Mouse (Mus musculus): Measurements from ENCODE around the gene Prkar2a. TPM values are rescaled to one million over a fixed set of nuclear protein-coding genes. Genes with fewer than 3 reads are reported as not detected.

Gene Prkar2a
- total RNA-seq, 2 experiments from 2014 or later, result 92.4 to 112 TPM

DNA sequence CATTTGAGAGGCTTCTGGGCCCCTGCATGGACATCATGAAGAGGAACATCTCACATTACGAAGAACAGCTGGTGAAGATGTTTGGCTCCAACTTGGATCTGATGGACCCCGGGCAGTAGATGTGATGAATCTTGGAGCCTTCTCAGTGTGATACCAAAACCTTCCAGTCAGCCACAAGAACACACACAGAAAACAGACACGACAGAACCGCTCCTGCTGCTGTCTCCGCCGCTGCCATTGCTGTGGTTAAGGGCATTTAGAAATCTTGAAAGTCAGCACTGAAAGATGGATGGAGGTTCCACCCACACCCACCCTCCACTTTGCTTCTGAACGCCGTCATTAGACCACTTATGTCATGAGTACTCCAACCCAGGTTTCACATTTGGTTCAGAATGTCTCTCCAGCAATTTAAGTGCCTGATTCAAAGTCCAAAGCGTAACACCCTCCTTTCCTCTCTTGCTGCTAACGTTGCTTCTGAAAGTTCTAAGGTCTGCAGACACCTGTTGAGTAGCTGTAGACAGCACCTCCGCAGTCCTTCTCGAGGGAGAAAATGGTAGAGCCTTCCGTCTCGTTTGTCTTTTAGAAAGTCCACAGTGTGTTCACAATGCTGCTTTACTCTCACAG, 57.9 kb downstream of the Prkar2a start:
- intact Hi-C loops (cut with DNase I; ENCODE audit: low total_unique reads), result no loop called here
- no peak for DNase-seq

DNA sequence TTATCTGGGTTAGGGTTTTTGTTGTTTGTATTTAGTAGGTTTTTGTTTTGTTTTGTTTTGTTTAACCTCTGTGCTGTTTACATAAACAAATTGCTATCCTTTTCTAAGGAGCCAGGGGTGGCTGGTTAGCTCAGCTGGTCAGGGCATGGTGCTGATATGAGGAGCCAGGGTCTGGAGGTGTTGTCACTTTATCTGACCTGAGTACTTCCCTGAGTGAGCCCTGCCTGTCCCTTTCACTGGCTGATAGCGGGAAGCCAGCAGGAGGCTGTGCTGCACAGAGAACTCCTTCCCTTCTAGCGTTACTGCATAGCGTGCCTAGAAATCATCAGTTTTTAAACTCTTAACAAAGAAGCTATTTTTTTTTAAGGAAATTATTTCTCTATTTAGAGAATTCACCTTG, 58.6 kb downstream of the Prkar2a start:
- intact Hi-C loops (cut with DNase I; ENCODE audit: low total_unique reads), result no loop called here
- no peak for DNase-seq

DNA sequence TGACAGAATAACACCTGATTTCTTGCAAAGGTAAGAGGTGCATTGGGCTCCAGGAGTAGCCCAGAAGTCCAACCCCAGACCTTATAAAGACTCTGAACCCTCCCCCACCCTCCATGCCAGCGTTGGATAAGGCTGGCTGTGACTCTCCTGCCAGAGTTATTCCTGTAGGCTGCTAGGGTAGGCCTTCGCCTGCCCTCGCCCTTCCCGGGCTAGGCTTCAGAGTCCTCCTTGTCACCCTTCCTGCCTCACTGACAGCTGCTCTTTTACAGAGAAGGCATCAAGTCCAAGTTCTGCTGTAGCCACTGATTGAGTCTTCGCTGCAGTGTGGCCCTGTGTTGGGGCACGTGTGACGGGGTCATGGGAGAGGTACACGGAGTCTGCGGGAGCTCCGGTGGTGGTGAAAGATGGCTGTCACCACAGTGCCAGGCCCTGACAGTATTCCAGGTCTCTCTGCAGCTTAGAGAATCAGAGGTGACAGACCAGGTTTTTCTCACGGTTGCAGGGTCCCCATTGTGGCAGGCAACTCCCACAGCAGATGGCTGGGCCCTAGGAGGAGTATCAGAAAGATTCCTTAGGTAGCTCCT, 59.6 kb downstream of the Prkar2a start:
- intact Hi-C loops (cut with DNase I; ENCODE audit: low total_unique reads), result no loop called here
- no peak for DNase-seq

DNA sequence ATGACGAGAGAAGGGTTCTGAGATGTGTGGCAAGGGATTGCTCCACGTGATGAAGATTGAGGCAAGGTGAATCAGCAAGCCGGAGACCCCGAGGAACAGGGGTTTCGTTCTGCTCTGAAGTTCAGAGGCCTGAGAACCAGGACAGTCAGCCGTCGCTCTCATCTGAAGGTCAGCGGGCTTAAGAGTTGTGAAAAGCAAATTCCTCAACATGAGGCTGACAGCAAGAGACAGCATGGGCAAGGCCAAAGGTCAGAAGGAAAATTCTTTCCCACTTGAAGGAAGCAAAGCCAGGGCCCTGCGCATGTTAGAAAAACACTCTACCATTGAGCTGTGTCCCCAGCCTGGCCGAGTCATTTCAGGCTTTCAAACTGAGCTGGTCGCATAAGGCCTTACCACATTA, 61.5 kb downstream of the Prkar2a start:
- no peak for DNase-seq
- intact Hi-C loops (cut with DNase I; ENCODE audit: low total_unique reads), result no loop called here

DNA sequence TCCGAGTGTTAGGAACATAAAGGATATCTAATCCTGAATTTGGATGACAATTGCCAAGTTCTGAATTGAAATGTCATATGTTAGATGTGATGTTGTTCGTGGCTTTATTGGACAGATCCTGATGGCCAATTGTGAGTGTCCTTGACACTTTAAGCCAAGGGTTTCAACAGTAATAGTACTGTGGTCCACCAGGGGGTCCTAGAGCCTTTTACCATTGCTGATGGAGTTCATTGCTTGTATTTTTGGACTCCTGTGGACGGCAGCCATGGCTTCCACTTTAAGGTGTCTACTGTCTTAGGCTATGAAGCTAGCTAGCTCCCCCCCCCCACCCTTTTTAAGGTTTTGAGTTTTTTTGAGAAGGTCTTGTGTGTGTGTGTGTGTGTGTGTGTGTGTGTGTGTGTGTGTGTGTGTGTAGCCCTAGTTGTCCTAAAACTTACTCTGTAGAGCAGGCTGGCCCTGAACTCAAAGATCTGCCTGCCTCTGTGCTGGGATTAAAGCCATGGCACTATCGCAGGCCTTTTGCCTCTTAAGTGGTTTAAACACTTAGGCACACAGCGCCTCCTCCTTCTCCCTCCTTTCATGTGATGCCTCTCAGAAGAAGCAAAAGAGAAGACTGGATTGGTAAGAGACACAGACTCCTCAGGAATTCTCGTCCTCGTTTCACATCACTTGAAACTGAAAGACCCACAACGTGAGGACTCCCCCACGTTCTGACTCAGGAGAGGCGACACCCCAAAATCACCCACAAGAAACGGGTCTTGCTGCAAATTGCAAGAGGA, 63.2 kb downstream of the Prkar2a start:
- intact Hi-C loops (cut with DNase I; ENCODE audit: low total_unique reads), result no loop called here

DNA sequence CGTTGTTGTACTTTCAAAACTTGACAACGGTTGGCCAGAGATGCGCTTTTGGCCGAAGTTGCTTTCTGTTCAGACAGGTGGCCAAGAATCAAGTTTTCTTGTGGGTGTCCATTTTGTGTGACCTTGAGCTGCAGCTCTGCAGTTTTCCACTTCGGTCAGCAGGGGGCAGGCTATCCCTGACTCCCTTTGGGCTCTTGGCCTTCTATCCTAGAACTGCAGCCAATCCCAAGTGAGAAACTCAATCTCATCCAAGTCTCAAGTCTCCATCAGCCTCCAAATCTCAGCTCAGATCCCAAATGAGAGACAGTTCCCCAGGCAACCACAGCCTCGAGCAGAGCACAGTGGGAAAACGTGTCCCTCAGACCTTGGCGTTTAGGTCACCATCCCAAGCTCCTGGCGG, 64.2 kb downstream of the Prkar2a start:
- DNase-seq, result peak; percentile 63
- intact Hi-C loops (cut with DNase I; ENCODE audit: low total_unique reads), result no loop called here

More for the DNA sequence above, 63.2 kb downstream of the Prkar2a start:
- no peak for DNase-seq

DNA sequence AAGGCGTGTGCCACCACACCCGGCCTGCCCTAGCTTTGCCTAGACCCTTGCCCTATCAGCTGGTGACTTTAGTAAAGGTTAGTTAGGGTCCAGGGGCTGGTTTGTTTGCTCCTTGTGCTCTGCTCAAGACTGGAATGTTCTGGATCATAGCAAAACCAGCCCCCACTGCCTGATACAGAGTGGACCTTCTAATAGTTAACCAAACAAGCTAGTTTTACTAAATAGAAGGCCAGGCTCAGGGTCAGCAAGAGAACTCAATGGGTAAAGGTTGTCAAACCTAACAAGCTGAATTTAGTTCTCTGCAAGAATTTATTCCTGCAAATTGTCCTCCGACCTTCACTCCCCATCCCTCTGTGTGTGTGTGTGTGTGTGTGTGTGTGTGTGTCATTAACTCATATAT, 64.9 kb downstream of the Prkar2a start:
- intact Hi-C loops (cut with DNase I; ENCODE audit: low total_unique reads), result no loop called here
- no peak for DNase-seq

DNA sequence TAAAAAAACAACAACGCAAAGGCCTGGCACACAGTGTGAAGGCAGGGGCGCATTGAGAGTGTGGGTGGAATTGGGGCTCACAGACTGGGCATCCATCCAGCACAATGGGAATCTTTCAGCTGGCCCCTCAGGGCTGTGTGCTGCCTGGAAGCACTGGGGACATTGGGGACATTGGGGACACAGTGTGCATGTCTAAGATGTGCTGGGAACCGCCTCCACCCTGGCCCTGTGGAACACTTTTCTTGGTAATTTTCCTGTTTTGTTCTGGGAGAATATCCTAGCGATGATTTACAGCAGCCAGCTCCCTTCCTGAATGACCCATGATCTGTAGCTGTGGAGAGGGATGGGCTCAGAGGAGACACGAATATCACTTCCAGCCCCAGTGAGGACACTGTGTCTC, 65.3 kb downstream of the Prkar2a start:
- no peak for DNase-seq
- intact Hi-C loops (cut with DNase I; ENCODE audit: low total_unique reads), result no loop called here

DNA sequence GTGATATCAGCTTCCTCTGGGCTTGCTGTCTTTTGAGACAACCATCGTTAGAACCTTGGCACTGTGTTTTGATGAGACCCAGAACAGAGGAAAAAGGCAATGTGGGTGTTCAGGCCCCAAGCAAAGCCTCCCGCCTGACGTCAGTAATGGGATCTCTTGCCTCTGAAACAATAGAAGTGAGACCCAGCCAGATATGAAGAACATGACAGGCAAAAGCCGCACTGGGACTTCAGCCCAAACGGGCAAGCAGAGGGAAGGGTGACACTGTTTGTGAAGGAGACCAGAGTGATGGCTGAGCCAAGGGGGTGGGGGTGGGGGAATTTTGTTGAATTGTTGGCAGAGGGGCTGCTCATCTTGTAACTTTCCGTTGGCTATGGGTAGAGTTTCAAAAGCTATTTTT, 68.3 kb downstream of the Prkar2a start:
- no peak for DNase-seq
- intact Hi-C loops (cut with DNase I; ENCODE audit: low total_unique reads), result loop anchor here (5.0 kb wide), 2 partner anchors 50 to 65 kb away; partner anchors contain the start of gene Nckipsd

DNA sequence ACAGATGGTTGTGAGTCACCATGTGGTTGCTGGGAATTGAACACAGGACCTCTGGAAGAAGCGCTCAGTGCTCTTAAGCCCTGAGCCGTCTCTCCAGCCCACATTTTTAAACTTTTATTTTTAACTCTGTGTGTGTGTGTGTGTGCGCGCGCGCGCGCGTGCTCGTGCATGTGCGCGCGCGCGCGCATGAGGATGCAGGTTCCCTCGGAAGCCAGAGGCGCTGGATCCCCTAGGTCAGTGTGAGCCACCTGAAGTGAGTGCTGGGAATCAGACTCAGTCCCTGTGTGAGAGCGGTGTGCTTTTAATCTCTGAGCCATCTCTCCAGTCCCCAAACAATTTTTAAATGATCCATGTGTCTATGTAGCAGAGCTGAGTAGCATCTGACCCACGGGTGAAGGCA, 70.0 kb downstream of the Prkar2a start:
- DNase-seq, result no peak
- intact Hi-C loops (cut with DNase I; ENCODE audit: low total_unique reads), result loop anchor here (5.0 kb wide), 2 partner anchors 48 to 63 kb away; partner anchors contain the start of gene Nckipsd

DNA sequence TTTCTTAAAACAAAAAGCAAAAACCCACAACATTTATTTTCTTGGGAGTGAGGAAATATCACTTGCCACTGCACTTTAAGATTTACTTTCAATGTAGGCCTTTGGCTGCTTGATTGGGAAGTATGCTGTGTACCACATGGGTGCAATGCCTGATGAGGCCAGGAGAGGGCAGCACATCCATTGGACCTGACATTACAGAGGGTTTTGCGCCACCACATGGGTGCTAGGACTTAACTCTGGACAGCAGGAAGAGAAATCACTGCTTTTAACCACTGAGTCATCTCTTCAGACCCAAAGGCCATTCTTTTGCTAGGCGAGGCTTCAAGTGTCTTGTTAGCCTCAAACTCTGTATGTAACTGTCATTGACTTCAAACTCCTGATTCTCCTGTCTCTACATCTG, 70.7 kb downstream of the Prkar2a start:
- no peak for DNase-seq
- intact Hi-C loops (cut with DNase I; ENCODE audit: low total_unique reads), result loop anchor here (5.0 kb wide), 2 partner anchors 47 to 62 kb away; partner anchors contain the start of gene Nckipsd

DNA sequence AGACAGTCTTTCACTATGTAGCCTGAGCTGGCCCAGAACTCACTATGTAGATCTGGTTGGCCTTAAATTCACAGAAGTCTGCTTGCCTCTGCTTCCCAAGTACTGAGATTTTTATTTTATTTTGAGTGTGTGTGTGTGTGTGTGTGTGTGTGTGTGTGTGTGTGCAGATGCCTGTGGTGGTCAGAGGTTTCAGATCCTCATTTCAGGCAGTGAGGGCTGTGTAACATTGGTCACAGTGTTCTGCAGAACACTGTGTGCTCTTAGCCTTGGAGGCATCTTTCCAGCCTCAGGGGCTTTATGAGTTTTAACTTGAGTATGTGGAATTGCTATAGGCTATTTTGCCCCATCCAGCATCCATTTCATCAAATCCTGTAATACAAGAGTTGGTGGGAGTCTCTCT, 72.4 kb downstream of the Prkar2a start:
- DNase-seq, result no peak
- intact Hi-C loops (cut with DNase I; ENCODE audit: low total_unique reads), result no loop called here

DNA sequence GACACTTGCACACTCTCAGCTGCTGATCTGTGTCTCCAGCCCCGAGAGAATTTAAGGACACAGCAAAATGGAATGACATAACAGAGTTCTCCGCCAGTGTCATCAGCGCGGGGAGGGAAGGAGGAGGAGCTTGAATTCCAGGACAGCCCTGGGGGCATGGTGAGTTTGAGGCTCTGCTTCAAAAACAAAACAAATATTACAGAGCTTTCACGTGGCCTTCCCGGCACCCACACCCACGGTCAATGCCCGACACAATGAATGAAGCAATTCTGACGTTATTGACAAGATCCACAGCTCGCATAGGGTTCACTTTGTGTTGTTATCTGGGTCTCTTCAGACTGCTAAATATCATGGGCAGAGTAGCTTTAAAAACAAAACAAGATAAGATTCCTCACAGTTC, 75.9 kb downstream of the Prkar2a start:
- DNase-seq, result no peak
- intact Hi-C loops (cut with DNase I; ENCODE audit: low total_unique reads), result loop anchor here (5.0 kb wide), 1 partner anchor 47 kb away; no protein-coding TSS in a partner anchor

DNA sequence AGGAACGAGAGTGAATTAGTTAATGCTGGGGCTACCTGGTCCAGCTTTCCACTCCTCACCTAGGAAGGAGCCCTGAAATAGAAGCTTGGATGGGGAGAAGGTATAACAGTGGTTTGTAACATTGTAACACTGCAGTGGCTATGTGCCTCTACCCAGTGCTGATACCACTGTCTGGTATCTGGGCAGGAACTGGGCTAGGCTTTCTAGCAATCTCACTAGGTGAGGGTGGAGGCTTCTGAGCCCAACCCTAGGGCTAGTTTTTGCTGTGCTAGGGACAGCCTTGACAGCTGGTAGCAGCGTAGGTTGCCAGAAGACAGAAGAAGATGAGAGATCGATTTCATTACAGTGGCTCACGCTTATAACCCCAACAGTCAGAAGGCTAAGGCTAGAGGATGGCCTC, 87.5 kb downstream of the Prkar2a start:
- intact Hi-C loops (cut with DNase I; ENCODE audit: low total_unique reads), result no loop called here
- no peak for DNase-seq

DNA sequence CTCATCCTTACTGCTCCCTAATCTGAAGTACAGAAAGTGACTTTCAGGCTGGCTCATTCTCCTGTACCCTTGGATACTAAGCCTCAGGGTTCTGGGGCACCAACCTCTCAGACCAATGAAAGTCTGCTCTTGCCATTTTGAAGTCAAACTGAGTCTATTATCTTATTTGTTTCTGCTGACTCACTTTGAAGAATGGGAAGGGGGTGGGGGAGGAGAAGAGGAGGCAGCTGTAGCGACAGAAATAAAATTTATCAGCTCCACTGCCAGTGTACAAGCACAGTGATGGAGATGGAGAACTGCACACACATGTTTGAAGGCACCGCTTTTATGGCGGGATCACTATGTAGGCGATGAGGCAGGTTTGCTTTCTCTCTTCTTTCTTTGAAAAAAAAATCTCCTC, 88.2 kb downstream of the Prkar2a start:
- no peak for DNase-seq
- intact Hi-C loops (cut with DNase I; ENCODE audit: low total_unique reads), result no loop called here

DNA sequence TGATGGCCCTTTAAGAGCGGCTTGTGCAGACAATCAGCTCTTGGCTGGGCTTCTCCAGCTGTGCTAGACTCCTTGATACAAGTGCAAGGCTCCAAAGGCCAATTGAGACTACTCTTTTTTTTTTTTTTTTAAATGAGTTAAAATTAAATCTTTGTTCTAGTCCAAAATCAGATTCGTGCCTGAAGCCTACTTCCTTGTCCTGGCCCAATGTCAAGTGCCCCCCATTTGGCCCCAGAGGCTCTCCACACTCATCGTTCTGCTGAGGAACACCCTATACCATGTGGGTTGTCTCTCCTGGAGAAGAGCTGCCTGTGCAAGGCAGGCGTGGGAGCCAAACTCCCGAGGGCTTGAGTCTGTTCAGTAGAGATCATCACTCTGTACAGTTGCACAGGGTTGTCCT, 91.8 kb downstream of the Prkar2a start:
- DNase-seq, result no peak
- intact Hi-C loops (cut with DNase I; ENCODE audit: low total_unique reads), result no loop called here

DNA sequence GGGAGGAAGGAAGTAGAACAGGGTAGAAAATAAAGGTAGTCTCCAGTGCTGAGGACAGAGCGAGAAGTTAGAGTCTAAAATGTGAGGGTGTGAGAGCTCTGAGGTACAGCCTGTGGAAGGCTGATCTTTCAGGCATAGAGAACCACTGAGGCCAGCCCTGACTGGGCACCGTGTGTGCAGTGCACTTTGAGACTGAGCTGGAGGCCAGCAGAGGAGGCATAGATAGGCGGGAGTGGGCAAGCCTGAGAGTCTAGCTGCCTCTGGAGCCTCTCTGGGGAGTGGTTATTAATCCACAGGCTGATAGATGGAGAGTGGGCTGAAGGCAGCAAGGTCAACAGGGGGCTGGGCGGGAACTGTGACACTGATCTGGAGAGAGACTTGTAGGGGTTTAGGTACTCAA, 92.8 kb downstream of the Prkar2a start:
- DNase-seq, result no peak
- intact Hi-C loops (cut with DNase I; ENCODE audit: low total_unique reads), result no loop called here

DNA sequence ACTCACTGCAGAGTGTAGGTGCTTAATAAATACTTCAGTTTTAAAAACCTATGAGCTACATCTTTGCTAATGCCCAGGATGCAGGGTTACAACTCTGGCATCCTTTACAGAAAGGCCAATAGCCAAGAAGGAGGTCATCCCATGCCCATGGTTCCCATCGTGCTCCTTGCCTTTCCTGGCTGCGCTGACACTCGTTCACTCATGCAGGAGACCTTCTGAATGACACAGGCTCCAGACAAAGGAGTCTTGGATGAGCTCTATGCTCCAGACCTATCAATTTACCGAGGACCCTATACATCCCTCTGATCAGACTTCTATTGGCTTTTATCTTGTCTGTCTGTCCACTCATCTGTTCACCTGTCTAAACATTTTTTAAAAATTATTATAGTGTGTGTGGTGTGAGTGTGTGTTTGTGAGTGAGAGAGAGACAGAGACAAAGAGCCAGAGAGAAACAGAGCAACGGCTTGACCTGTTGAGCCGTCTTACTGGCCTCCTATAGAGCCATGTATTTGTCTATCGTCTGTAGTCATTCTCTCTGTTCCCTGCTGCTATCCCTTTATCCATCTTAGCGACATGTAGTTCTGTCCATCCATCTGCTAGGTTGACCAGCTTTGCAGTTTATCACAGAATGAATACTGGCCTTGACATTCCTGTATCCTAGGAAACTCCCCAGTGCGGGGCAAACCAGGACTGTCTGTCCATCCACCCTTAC, 93.9 kb downstream of the Prkar2a start:
- intact Hi-C loops (cut with DNase I; ENCODE audit: low total_unique reads), result no loop called here
- no peak for DNase-seq

DNA sequence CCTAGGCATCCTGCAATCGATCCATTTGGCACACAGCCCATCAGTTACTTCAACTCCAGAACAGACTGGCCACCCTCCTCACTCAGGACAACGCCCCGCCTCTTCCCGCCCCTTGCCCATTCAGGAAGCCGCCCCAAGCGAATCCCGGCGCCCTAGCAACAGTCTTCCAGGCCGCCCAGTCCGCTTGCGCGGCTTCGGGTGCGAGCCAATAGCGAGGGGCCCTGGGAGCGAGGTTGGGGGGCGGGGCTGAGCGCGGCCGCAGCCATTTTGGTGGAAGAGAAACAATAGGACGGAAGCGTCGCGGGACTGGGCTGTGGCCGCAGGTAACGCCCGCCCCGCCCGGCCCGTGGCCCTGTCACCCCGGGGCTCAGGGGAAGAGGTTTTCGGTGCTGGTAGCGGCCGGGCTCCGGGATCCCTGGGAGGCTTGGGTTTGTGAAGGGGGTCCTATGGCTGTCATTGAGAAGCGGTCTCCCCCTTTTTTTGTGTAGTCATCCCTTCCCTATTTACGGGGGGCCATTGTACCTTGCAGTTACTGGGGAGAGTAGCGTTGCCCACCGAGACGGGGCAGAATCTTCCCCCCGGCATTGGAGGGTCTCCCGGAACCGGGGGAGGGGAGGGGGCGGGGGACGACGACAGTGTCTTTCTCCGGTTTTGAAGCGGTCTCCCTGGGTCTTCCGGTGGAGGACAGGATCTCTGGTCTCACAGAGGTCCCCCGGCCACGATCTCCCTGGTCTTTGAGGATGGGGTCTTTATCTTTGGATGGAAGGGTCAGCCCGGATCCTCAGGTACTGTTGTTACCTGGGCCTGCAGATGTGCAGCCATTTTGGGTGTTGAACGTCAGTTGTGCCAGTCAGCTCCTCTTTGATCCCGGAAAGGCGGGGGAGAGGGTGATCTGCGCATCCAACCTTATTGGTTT, 94.7 kb downstream of the Prkar2a start, which contains the start of gene Ip6k2:
TSS of gene Ip6k2 (plus strand) at position 249 of the 916 bp plus-strand sequence.
- peak; percentile 97 for DNase-seq
- intact Hi-C loops (cut with DNase I; ENCODE audit: low total_unique reads), result no loop called here

Data from gastrocnemius, postnatal 14 days (tissue).